Mouse (Mus musculus) midbrain, embryonic 11.5 days (tissue): ENCODE data around the gene H1f0. TPM values are rescaled to one million over a fixed set of nuclear protein-coding genes. Genes with fewer than 3 reads are reported as not detected.
"Not testable (repeated sequence)": the region's sequence is repeated elsewhere in the genome, so short reads cannot be mapped to it uniquely, and the experiment has no call there.

Experiments
- ATAC-seq: fragments of 200-750 bp; cut with Nextera tagmentation; 2 replicates; pipeline ENCODE4 v1.8.0; 2017; ENCODE audit warnings: moderate TSS enrichment, moderate library complexity; ENCODE audit not compliant: low FRiP score
- DNase-seq: peaks from one replicate; pipeline ENCODE4 v3.0.0; 2015; ENCODE audit warnings: low spot score; ENCODE audit errors: missing footprints
- H3K27ac ChIP-seq: fragments of 300-500 bp; sonication (generic); 2 replicates; pipeline ENCODE4 v1.5.1; 2014; ENCODE audit warnings: low read depth, low read length
- H3K27me3 ChIP-seq: fragments of 300-500 bp; sonication (generic); 2 replicates; pipeline ENCODE4 v1.6.1; 2014; ENCODE audit warnings: mild to moderate bottlenecking, low read length, moderate library complexity, mixed read lengths; ENCODE audit not compliant: control insufficient read depth, insufficient read depth
- H3K36me3 ChIP-seq: fragments of 300-500 bp; sonication (generic); 2 replicates; pipeline ENCODE4 v1.6.1; 2014; ENCODE audit warnings: mild to moderate bottlenecking, low read length, moderate library complexity, mixed read lengths; ENCODE audit not compliant: control insufficient read depth, insufficient read depth
- H3K4me1 ChIP-seq: fragments of 300-500 bp; sonication (generic); 2 replicates; pipeline ENCODE4 v1.6.1; 2014; ENCODE audit warnings: low read length; ENCODE audit not compliant: control insufficient read depth, insufficient read depth
- H3K4me2 ChIP-seq: fragments of 300-500 bp; sonication (generic); 2 replicates; pipeline ENCODE4 v1.6.1; 2014; ENCODE audit warnings: mild to moderate bottlenecking, moderate library complexity
- H3K4me3 ChIP-seq: fragments of 300-500 bp; sonication (generic); 2 replicates; pipeline ENCODE4 v1.5.1; 2014; ENCODE audit warnings: low read depth, low read length
- H3K9ac ChIP-seq: fragments of 300-500 bp; sonication (generic); 2 replicates; pipeline ENCODE4 v1.6.1; 2014; ENCODE audit warnings: low read length
- H3K9me3 ChIP-seq: fragments of 300-500 bp; sonication (generic); 2 replicates; pipeline ENCODE4 v1.6.1; 2016; ENCODE audit warnings: low read length; ENCODE audit not compliant: control insufficient read depth
- WGBS: fragments of 180-500 bp; shearing (Covaris S2); extraction: QIAGEN DNeasy Blood & Tissue Kit; methylation state at CpG from one replicate; pipeline ENCODE4 v1.1.7; 2014; 5-methylcytosine and 5-hydroxymethylcytosine counted together
- polyA plus RNA-seq: library from polyadenylated mRNA; unstranded; fragments of >200 nt; fragmentation: Nextera tagmentation; extraction: Ambion mirVana; gene quantifications from 2 replicates; pipeline ENCODE4 v1.2.1, GENCODE M21; 2014

The H1f0 gene
- polyA plus RNA-seq, 1 experiment from 2014 or later, result 376 TPM

DNA sequence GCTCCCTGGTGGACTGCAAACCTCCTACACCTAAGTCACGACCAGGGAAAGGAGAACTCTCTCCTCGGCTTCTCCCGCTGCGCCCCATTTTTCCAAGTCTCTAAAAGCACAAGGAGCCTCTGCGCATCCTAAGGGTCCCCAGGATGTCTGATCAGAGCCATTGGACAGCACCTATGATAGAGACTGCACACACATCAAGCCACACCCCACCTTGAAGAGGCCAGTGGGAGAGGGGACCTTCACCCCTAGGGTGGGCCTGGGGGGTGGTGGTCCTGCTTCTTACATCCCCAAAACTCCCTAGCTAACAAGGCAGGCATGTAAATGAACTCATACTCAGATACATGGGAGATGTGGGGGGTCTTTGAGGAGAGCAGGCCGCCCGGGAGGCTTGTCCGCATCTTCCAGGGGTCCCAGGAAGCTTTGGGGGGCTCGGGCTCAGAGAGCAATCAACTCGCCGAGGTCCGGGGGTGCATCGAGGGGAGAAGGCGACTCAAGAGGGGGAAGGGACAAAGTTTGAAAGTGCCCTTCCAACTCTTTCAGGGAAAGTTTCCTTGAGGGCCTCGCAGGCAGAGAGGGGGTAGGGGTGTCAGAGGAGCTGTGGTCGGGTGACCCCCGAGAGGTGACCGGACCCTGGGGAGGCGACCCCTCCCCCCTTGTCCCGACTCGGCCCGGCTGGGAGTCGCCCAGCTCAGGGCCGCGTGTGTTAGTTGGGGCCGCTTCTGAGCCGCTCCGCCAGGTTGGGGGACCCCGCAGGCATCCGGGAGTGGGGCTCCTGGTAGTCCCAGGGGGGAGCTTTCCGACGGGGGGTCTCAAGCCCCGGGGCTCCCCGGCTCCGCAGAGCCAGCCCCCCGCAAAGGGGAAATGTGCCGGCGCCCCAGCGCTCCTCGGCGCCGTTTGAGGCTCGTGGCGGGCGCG lies 702 bp upstream of the H1f0 start:
- Histone ChIP-seq H3K27ac (peak overlapping the region; percentile 86), H3K27me3 (no peaks in the 10 kb centered on the region), H3K4me2 (peak overlapping the region; percentile 97), H3K36me3 (no peaks in the 10 kb centered on the region), H3K9me3 (no peaks in the 10 kb centered on the region), H3K4me1 (peaks cover 32% of the 10 kb centered on the region), H3K9ac (peak overlapping the region; percentile 100), H3K4me3 (peak overlapping the region; percentile 72)
- 6% methylated on average over 46 of the region's 46 CpGs for WGBS
- DNase-seq (peak; percentile 92), ATAC-seq (peak; percentile 34; the same call in 1 of the 2 replicates)

DNA sequence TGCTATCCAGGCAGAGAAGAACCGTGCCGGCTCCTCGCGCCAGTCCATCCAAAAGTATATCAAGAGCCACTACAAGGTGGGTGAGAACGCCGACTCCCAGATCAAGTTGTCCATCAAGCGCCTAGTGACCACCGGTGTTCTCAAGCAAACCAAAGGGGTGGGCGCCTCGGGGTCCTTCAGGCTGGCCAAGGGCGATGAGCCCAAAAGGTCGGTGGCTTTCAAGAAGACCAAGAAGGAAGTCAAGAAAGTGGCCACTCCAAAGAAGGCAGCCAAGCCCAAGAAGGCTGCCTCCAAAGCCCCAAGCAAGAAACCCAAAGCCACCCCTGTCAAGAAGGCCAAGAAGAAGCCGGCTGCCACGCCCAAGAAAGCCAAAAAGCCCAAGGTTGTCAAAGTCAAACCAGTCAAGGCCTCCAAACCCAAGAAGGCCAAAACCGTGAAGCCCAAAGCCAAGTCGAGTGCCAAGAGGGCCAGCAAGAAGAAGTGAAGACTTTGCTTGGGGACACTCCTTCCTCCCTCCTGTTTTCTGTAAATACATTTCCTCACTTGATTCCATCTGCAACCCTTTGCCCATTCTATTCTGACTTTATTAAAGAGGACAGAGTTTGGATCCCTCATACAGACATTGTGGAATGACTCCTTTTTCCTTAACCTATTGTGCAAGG lies 704 bp downstream of the H1f0 start:
- H3K36me3 ChIP-seq, result no peaks in the 10 kb centered on the region
- WGBS, result 30% methylated on average over 16 of the region's 16 CpGs
- peak; percentile 94 for DNase-seq

DNA sequence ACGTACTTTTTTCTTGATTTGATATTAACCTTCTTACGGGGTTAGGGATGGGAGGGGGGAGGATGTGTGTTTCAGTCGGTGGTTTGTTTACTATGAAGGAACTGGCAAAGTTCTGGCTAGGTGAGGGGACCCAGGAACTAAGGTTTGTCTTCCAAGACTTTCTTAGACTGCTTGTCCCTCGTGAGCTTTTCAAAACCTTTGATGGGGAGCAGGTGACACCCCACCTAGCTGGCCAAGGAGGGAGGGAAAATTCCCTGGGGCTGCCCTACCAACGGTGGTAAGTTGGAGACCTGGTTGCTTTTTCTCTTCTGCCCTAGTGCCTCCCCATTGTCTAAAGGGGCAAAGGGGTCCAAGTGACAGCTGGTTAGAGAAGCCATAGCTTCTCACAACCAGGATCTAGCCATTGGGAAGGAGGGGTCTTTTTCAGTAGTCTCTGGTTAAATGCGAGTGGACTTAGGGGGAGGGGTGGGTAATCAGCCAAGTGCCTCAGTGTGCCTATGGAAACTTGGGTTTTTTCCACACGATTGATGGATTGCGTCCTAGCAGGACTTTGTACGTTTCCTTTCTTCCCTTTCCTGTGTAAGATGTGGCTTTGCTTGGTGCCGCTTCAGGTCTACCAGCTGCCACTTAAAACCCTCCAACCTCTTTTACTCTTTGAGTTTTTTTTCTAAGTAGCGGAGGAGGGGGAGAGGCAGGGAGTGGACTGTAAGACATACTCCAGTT lies 1.4 kb downstream of the H1f0 start:
- H3K27me3 ChIP-seq, result no peaks in the 10 kb centered on the region
- WGBS, result 12% methylated on average over 11 of the region's 11 CpGs
- H3K4me2 ChIP-seq, result peak overlapping the region; percentile 97
- peaks cover 32% of the 10 kb centered on the region for H3K4me1 ChIP-seq
- H3K9me3 ChIP-seq, result no peaks in the 10 kb centered on the region
- peak overlapping the region; percentile 100 for H3K9ac ChIP-seq
- H3K36me3 ChIP-seq, result no peaks in the 10 kb centered on the region
- peak overlapping the region; percentile 30; the same call in 1 of the 2 replicates for H3K27ac ChIP-seq
- no peak for ATAC-seq
- H3K4me3 ChIP-seq, result peak overlapping the region; percentile 72
- DNase-seq, result peak; percentile 92

More for the DNA sequence above, 704 bp downstream of the H1f0 start:
- Histone ChIP-seq H3K27me3 (no peaks in the 10 kb centered on the region), H3K4me2 (peak overlapping the region; percentile 97), H3K9me3 (no peaks in the 10 kb centered on the region), H3K27ac (peak overlapping the region; percentile 86), H3K4me1 (peaks cover 32% of the 10 kb centered on the region), H3K4me3 (peak overlapping the region; percentile 72), H3K9ac (peak overlapping the region; percentile 100)
- no peak for ATAC-seq

DNA sequence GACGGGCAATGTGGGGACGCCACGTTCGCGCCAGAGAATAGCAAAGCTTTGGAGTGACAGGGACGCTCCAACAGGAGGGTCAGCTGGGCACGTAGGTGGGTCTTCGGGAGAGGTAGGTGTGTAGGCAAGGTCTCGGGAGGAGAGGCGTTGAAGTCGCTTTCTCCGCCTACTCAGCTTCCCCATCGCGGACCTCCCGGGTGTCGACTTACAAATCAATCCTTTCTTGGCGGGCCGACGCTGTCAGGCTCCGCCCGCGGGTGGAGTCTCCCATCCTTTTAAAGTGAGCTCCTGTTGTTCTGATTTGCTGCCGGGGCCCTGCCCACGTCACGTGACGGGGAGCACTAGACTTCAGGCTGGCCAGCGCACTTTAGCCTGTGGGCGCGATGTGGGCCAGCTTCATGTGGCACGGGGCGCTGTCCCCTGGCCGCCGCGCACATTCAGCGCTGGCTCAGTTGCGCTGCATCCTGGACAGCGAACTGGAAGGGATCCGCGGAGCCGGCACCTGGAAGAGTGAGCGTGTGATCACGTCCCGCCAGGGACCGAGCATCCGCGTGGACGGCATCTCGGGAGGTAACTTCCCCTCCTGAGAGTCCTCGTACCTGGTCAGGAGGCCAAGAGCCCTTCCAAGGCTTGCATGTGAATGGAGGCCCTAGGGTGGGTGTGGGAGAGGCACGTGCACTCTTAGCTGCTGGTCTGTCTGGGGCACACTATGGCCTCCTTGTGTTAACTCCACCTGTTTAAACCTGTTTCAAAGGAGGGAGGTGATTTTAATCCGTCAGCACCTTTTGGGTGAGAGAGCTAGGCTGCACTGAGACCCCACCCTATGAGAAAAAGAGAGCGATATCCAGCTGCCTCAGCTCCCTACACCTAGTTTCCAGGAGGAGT lies 2.5 kb downstream of the H1f0 start:
- H3K4me3 ChIP-seq, result peak overlapping the region; percentile 72
- 0 out of 2 replicates have a peak overlapping the region, but pooled peaks have one; percentile 13 for H3K27ac ChIP-seq
- ATAC-seq (peak; percentile 79), DNase-seq (peak; percentile 98)
- H3K9me3 ChIP-seq, result no peaks in the 10 kb centered on the region
- no peaks in the 10 kb centered on the region for H3K36me3 ChIP-seq
- no peaks in the 10 kb centered on the region for H3K27me3 ChIP-seq
- H3K4me1 ChIP-seq, result peaks cover 29% of the 10 kb centered on the region
- WGBS, result under 1% methylated on average over 52 of the region's 52 CpGs
- peak overlapping the region; percentile 97 for H3K4me2 ChIP-seq
- peak overlapping the region; percentile 100 for H3K9ac ChIP-seq

DNA sequence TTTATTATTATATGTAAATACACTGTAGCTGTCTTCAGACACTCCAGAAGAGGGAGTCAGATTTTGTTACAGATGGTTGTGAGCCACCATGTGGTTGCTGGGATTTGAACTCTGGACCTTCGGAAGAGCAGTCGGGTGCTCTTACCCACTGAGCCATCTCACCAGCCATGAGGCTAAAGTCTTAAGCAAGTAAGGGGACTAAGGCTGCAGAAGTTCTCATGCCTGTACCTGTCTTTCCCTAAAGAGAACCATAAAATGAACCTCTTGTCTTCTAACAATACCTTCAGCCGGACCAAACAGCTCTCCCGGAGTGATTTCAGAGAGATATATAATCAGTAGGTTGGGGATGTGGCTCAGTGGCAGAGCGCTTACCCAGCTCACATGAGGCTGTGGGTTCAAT lies 3.7 kb downstream of the H1f0 start:
- peaks cover 25% of the 10 kb centered on the region for H3K4me1 ChIP-seq
- not testable (repeated sequence) for DNase-seq, ATAC-seq, H3K27me3 ChIP-seq, H3K9me3 ChIP-seq, H3K36me3 ChIP-seq, H3K4me3 ChIP-seq, H3K27ac ChIP-seq, H3K4me2 ChIP-seq, H3K9ac ChIP-seq
- 91% methylated on average over 5 of the region's 5 CpGs for WGBS

DNA sequence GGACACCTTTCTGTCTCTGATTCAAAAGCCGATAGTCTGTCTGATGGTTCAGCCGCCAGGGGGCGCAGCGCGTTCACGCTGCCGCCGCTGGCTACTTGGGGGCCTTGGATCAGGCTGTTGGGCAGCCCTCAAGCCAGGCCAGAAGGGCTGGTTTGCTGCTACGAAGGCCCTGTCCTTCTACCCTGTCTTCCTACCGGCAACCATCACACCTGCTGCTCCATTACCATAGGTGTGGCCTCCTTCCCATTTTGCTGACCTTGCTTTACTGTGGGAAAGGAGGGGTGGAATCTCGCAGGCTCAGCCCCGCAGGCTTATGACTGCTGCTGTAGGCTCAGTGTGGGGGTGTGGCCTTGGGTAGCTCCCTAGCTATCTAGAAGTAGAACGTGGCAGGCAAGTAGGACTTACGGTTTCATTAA lies 9.7 kb downstream of the H1f0 start:
- no peak overlapping the region for H3K27ac ChIP-seq
- H3K9me3 ChIP-seq, result no peaks in the 10 kb centered on the region
- peaks cover 3% of the 10 kb centered on the region for H3K4me1 ChIP-seq
- no peak overlapping the region for H3K9ac ChIP-seq
- WGBS, result 14% methylated on average over 14 of the region's 14 CpGs
- H3K36me3 ChIP-seq, result no peaks in the 10 kb centered on the region
- H3K4me2 ChIP-seq, result no peak overlapping the region
- peaks cover 28% of the 10 kb centered on the region for H3K27me3 ChIP-seq
- DNase-seq (peak; percentile 99), ATAC-seq (peak; percentile 40; the same call in 1 of the 2 replicates)
- H3K4me3 ChIP-seq, result no peak overlapping the region

DNA sequence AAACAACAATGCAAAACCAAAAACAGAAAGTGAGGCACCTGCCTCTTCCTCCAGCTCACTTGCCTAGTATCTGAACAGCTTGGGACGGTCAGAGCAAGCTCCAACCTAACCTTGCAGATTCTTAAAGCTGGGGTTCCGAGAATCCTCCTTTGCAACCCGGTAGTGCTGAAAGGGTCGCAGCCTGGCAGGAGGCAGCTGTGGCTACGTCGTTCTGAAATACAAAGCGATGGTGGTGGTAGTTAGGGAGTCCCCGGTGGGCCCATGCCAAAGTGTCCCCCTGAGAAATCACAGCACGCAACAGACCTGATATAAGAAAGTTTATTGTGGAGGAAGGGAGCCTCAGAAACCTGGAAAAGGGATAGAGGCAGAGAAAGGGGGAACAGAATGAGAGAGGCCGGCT lies 10.1 kb downstream of the H1f0 start:
- no peak for DNase-seq
- Histone ChIP-seq H3K36me3 (no peaks in the 10 kb centered on the region), H3K9ac (no peak overlapping the region), H3K27ac (no peak overlapping the region), H3K4me1 (peaks cover 3% of the 10 kb centered on the region), H3K4me3 (no peak overlapping the region), H3K9me3 (no peaks in the 10 kb centered on the region), H3K4me2 (no peak overlapping the region), H3K27me3 (peaks cover 33% of the 10 kb centered on the region)
- no peak for ATAC-seq
- 68% methylated on average over 10 of the region's 10 CpGs for WGBS

DNA sequence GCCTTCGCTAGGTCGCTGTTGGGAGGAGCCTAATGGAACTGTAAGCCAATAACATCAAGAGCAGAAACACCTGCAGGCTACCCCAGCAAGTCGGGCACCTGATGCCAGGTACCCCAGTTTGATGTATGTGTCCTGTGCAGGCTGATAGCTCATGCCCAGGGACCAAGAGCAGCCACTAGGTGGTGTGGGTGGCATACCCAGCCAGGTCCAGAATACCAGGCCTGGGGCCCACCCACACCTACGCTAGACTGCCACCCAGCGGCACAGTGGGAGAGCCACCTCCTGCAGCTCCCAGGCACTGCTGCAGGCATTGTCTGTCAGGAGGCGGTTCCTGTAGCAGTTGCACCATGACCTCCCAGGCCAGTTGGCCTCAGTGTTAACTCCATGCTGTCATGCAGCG lies 10.6 kb downstream of the H1f0 start:
- no peaks in the 10 kb centered on the region for H3K9me3 ChIP-seq
- no peak overlapping the region for H3K9ac ChIP-seq
- peak; percentile 28 for ATAC-seq
- peaks cover 38% of the 10 kb centered on the region for H3K27me3 ChIP-seq
- H3K27ac ChIP-seq, result no peak overlapping the region
- WGBS, result 16% methylated on average over 7 of the region's 7 CpGs
- H3K36me3 ChIP-seq, result no peaks in the 10 kb centered on the region
- no peak overlapping the region for H3K4me3 ChIP-seq
- peaks cover 3% of the 10 kb centered on the region for H3K4me1 ChIP-seq
- no peak for DNase-seq
- no peak overlapping the region for H3K4me2 ChIP-seq
